Mouse (Mus musculus) cerebellum, adult 2 months (tissue): Measurements from ENCODE around the gene Slc16a5.
A peak's percentile ranks its signal among the peaks of the same experiment; 100 is the strongest.

Source experiments
- CTCF ChIP-seq: fragments of 200-500 bp; IDR thresholded peaks from 2 replicates; pipeline ENCODE4 v1.5.1; 2011; ENCODE audit warnings: low read depth, mild to moderate bottlenecking, control low read depth, low read length, moderate library complexity, borderline replicate concordance; ENCODE audit not compliant: insufficient read depth
- POLR2A ChIP-seq: fragments of 200-500 bp; IDR thresholded peaks from 2 replicates; pipeline ENCODE4 v1.6.1; 2011; ENCODE audit warnings: low read length, control low read depth, borderline replicate concordance; ENCODE audit not compliant: insufficient read depth

GRCm38 (mm10) chr11:115483726-115484125 lies 21.5 kb downstream of the Slc16a5 start:
- TF ChIP-seq POLR2A (no peak), CTCF (peak; percentile 82)
